9 mouse cellular contexts compared by ENCODE assay signal in the genomic region with DNA sequence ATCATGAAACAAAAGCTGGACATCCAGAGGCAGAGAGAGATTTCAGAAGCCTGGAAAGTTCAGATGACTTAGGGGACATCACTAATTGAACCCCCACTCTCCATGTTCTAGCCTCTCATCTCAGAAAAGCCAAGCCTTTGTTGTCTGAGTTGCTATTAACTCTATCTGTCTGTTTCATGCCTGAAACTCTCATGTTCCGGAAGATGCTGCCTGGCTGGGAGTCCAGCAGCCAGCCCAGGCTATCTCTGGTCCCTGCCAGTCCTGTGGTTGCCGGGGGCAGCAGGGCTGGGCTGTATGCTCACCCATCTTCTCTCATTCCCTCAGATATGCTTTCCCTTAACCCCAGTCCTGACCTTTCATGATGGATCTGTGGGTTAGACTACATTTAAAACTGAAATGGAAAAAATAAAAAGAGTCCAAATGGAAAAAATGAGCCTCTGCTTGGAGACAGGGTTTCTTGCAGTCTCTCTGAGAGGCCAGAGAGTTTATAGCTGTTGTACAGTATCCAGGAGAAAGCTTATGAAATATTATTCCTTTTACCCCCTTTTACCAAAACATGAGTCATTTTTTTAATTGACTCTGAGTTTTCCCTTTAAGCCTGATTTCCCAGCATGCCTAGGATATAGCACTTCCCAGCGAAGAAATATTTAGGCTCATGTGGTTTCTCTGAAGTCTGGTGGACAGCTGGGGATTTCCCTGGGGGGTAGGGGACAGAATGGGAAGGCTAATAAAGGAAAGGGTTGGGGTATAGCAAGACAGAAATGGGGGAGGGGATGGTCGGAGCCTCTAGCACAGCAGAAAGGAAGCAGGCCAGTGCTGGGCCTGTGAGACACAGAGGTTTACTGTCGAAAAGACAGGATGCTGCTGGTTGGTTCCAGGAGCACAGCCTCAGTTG. TPM values are rescaled to one million over a fixed set of nuclear protein-coding genes. Genes with fewer than 3 reads are reported as not detected.
DNase-seq lines count a peak whose midpoint lies in the region; ATAC-seq and TF ChIP-seq lines count a peak whose summit lies in the region.
"Had no signal": no experiment of that assay in that cellular context is flagged by ENCODE, and none has a peak within 500 bp of the region (broad histone marks: within the 10 kb centered on the region; RNA-seq: fewer than 3 reads in every experiment).

No protein-coding gene starts in this region.

- no peaks in the 10 kb centered on the region for H3K36me3 ChIP-seq in kidney, postnatal 0 days (ENCODE audit: insufficient read depth, low read length)
- H3K36me3 ChIP-seq in embryonic facial prominence, embryonic 15.5 days, result no peaks in the 10 kb centered on the region
- H3K36me3 ChIP-seq in intestine, embryonic 16.5 days (ENCODE audit: control insufficient read depth, insufficient read depth, low read length), result no peaks in the 10 kb centered on the region

- WGBS in kidney, postnatal 0 days, result 48% methylated on average over 5 of the region's 5 CpGs
- WGBS in embryonic facial prominence, embryonic 15.5 days, result 24% methylated on average over 5 of the region's 5 CpGs
- 40% methylated on average over 5 of the region's 5 CpGs for WGBS in intestine, embryonic 16.5 days

- no peaks in the 10 kb centered on the region for H3K27me3 ChIP-seq in kidney, postnatal 0 days (ENCODE audit: insufficient read depth, low read length)
- H3K27me3 ChIP-seq in embryonic facial prominence, embryonic 15.5 days, result no peaks in the 10 kb centered on the region
- no peaks in the 10 kb centered on the region for H3K27me3 ChIP-seq in intestine, embryonic 16.5 days (replicated peaks; ENCODE audit: control insufficient read depth, insufficient read depth, low read length)

- H3K9me3 ChIP-seq in kidney, postnatal 0 days (replicated peaks; ENCODE audit: low read length), result no peaks in the 10 kb centered on the region
- H3K9me3 ChIP-seq in embryonic facial prominence, embryonic 15.5 days (replicated peaks), result no peaks in the 10 kb centered on the region
- H3K9me3 ChIP-seq in intestine, embryonic 16.5 days (ENCODE audit: control insufficient read depth, low read length), result no peaks in the 10 kb centered on the region

- H3K4me3 ChIP-seq in kidney, postnatal 0 days (replicated peaks; ENCODE audit: low read depth, low read length), result no peak overlapping the region
- H3K4me3 ChIP-seq in embryonic facial prominence, embryonic 15.5 days (replicated peaks), result no peak overlapping the region
- no peak overlapping the region for H3K4me3 ChIP-seq in intestine, embryonic 16.5 days (ENCODE audit: low read length)

- no peak overlapping the region for H3K4me2 ChIP-seq in kidney, postnatal 0 days (ENCODE audit: low read length)
- H3K4me2 ChIP-seq in embryonic facial prominence, embryonic 15.5 days (replicated peaks), result no peak overlapping the region
- H3K4me2 ChIP-seq in intestine, embryonic 16.5 days (ENCODE audit: low read depth, low read length), result no peak overlapping the region

- H3K9ac ChIP-seq in kidney, postnatal 0 days (ENCODE audit: low read depth, low read length), result no peak overlapping the region
- no peak overlapping the region for H3K9ac ChIP-seq in embryonic facial prominence, embryonic 15.5 days
- 0 out of 2 replicates have a peak overlapping the region, but pooled peaks have one; percentile 27 for H3K9ac ChIP-seq in intestine, embryonic 16.5 days (ENCODE audit: low read depth, low read length)

- H3K4me1 ChIP-seq in kidney, postnatal 0 days (replicated peaks; ENCODE audit: insufficient read depth, low read length), result no peaks in the 10 kb centered on the region
- H3K4me1 ChIP-seq in embryonic facial prominence, embryonic 15.5 days, result peaks cover 12% of the 10 kb centered on the region
- peaks cover 3% of the 10 kb centered on the region; the same call in 1 of the 2 replicates for H3K4me1 ChIP-seq in intestine, embryonic 16.5 days (ENCODE audit: control insufficient read depth, insufficient read depth, low read length)

- DNase-seq in kidney, postnatal 0 days (ENCODE audit: low spot score), result peak; percentile 94
- no peak for DNase-seq in kidney, adult 18-20 months
- DNase-seq in retina, embryonic 14.5 days (ENCODE audit: low spot score), result peak; percentile 62
- DNase-seq in layer of hippocampus, postnatal 10 days (ENCODE audit: low spot score in 2 of 2), result no peak
- DNase-seq in layer of hippocampus, adult 18-20 months (ENCODE audit: low spot score in 2 of 2), result no peak
- DNase-seq in ovary, postnatal 36 days (ENCODE audit: low spot score), result no peak

- peak; percentile 82; the same call in 1 of the 2 replicates for ATAC-seq in kidney, postnatal 0 days (replicated peaks; ENCODE audit: low FRiP score, low read depth)
- ATAC-seq in embryonic facial prominence, embryonic 15.5 days (ENCODE audit: insufficient number of reproducible peaks, low FRiP score, low TSS enrichment, low read depth), result peak; percentile 88
- ATAC-seq in intestine, embryonic 16.5 days, result peak; percentile 78

- no peak for TF ChIP-seq CTCF in kidney, postnatal 0 days (IDR thresholded peaks at IDR 0.05; ENCODE audit: low read depth)

- H3K27ac ChIP-seq in kidney, postnatal 0 days, result peak overlapping the region; percentile 78
- peak overlapping the region; percentile 93 for H3K27ac ChIP-seq in embryonic facial prominence, embryonic 15.5 days (replicated peaks)
- H3K27ac ChIP-seq in intestine, embryonic 16.5 days (ENCODE audit: low read length), result peak overlapping the region; percentile 90

RNA-seq across cellular contexts. Expression of gene A4galt, which starts 36.0 kb away (rescaled TPM):
- 26.5 and 27.2 TPM in 2 replicates for polyA plus RNA-seq in kidney, postnatal 0 days (2015; fragmentation: Nextera tagmentation; extraction: Ambion mirVana)
- 4.3 and 4.7 TPM in 2 replicates for polyA plus RNA-seq in embryonic facial prominence, embryonic 15.5 days (2015; fragmentation: Nextera tagmentation; extraction: Ambion mirVana)
- 3.9 and 4.2 TPM in 2 replicates for polyA plus RNA-seq in intestine, embryonic 16.5 days (2015; fragmentation: Nextera tagmentation; extraction: Ambion mirVana)
- total RNA-seq in layer of hippocampus, postnatal 10 days (2021), result 1 to 10 TPM; 3.0 to 5.0 TPM
- 1 to 10 TPM; 3.0 to 3.5 TPM for total RNA-seq in layer of hippocampus, adult 18-20 months (2021)
- total RNA-seq: hematopoietic stem cell, adult 5-6 weeks had no signal

RNA-seq across cellular contexts. Expression of gene Cyb5r3, which starts 43.2 kb away (rescaled TPM):
- polyA plus RNA-seq in kidney, postnatal 0 days (2015; fragmentation: Nextera tagmentation; extraction: Ambion mirVana), result 90.9 and 104 TPM in 2 replicates
- 163 and 185 TPM in 2 replicates for polyA plus RNA-seq in embryonic facial prominence, embryonic 15.5 days (2015; fragmentation: Nextera tagmentation; extraction: Ambion mirVana)
- polyA plus RNA-seq in intestine, embryonic 16.5 days (2015; fragmentation: Nextera tagmentation; extraction: Ambion mirVana), result 283 and 299 TPM in 2 replicates
- 100 to 1,000 TPM; 106 to 114 TPM for total RNA-seq in layer of hippocampus, postnatal 10 days (2021)
- 10 to 100 TPM; 71.2 to 71.5 TPM for total RNA-seq in layer of hippocampus, adult 18-20 months (2021)

Comparison
In these comparisons a context has a peak if more than half of its experiments do, and no peak if none do; other contexts are left out.
1. DNase-seq: peak in kidney, postnatal 0 days (single experiment) and retina, embryonic 14.5 days (single experiment); none in kidney, adult 18-20 months (single experiment), layer of hippocampus, postnatal 10 days (0 of 2), layer of hippocampus, adult 18-20 months (0 of 2) and ovary, postnatal 36 days (single experiment).
2. Peak in every context shown above with its lines, with median percentiles within 50 percentile points of each other: ATAC-seq and H3K27ac ChIP-seq.